Mouse (Mus musculus): ENCODE results near the gene Trpm3.

- TF ChIP-seq POLR2A (IDR thresholded peaks at IDR 0.05; ENCODE audit: insufficient read depth, low read length): no peak
- no peak for TF ChIP-seq CTCF (IDR thresholded peaks at IDR 0.05; ENCODE audit: low read depth, low read length)
Measured at GRCm38 (mm10) chr19:23022902-23023301, 884.1 kb downstream of the Trpm3 start.
